Mouse (Mus musculus): ENCODE results near the gene Faap24. TPM values are rescaled to one million over a fixed set of nuclear protein-coding genes. Genes with fewer than 3 reads are reported as not detected.

The Faap24 gene
- polyA plus RNA-seq, 1 experiment from 2014 or later = 20.1 TPM

- Histone ChIP-seq H3K27me3 (ENCODE audit: control insufficient read depth, insufficient read depth, low read length) (no peaks in the 10 kb centered on the region), H3K9ac (replicated peaks; ENCODE audit: low read length) (no peak overlapping the region), H3K4me2 (ENCODE audit: low read depth, low read length) (no peak overlapping the region), H3K4me1 (ENCODE audit: control insufficient read depth, insufficient read depth, low read length) (no peaks in the 10 kb centered on the region), H3K27ac (replicated peaks; ENCODE audit: low read depth, low read length) (no peak overlapping the region), H3K9me3 (replicated peaks; ENCODE audit: control insufficient read depth, low read length) (no peaks in the 10 kb centered on the region), H3K4me3 (ENCODE audit: low read depth, low read length) (no peak overlapping the region), H3K36me3 (replicated peaks; ENCODE audit: control insufficient read depth, insufficient read depth, low read depth, low read length) (no peaks in the 10 kb centered on the region)
- WGBS = 89% methylated on average over 9 of the region's 9 CpGs
- ATAC-seq (replicated peaks; ENCODE audit: insufficient number of reproducible peaks, low FRiP score, low TSS enrichment, low read depth) (no peak), DNase-seq (ENCODE audit: low spot score) (no peak)
Measured at GRCm38 (mm10) chr7:35376623-35377022, 20.0 kb downstream of the Faap24 start.

GRCm38 (mm10) chr7:35374265-35374664, 22.4 kb downstream of the Faap24 start:
- Histone ChIP-seq H3K27ac (replicated peaks; ENCODE audit: low read depth, low read length) (no peak overlapping the region), H3K36me3 (replicated peaks; ENCODE audit: control insufficient read depth, insufficient read depth, low read depth, low read length) (no peaks in the 10 kb centered on the region), H3K4me1 (ENCODE audit: control insufficient read depth, insufficient read depth, low read length) (no peaks in the 10 kb centered on the region), H3K9ac (replicated peaks; ENCODE audit: low read length) (no peak overlapping the region), H3K9me3 (replicated peaks; ENCODE audit: control insufficient read depth, low read length) (no peaks in the 10 kb centered on the region), H3K4me2 (ENCODE audit: low read depth, low read length) (no peak overlapping the region), H3K4me3 (ENCODE audit: low read depth, low read length) (no peak overlapping the region), H3K27me3 (ENCODE audit: control insufficient read depth, insufficient read depth, low read length) (no peaks in the 10 kb centered on the region)
- ATAC-seq (replicated peaks; ENCODE audit: insufficient number of reproducible peaks, low FRiP score, low TSS enrichment, low read depth) (no peak), DNase-seq (ENCODE audit: low spot score) (no peak)
- 89% methylated on average over 7 of the region's 7 CpGs for WGBS

- ATAC-seq (replicated peaks; ENCODE audit: insufficient number of reproducible peaks, low FRiP score, low TSS enrichment, low read depth) = no peak
- Histone ChIP-seq H3K27me3 (ENCODE audit: control insufficient read depth, insufficient read depth, low read length) (no peaks in the 10 kb centered on the region), H3K4me3 (ENCODE audit: low read depth, low read length) (no peak overlapping the region), H3K4me2 (ENCODE audit: low read depth, low read length) (no peak overlapping the region), H3K27ac (replicated peaks; ENCODE audit: low read depth, low read length) (no peak overlapping the region), H3K9ac (replicated peaks; ENCODE audit: low read length) (no peak overlapping the region), H3K9me3 (replicated peaks; ENCODE audit: control insufficient read depth, low read length) (no peaks in the 10 kb centered on the region), H3K36me3 (replicated peaks; ENCODE audit: control insufficient read depth, insufficient read depth, low read depth, low read length) (no peaks in the 10 kb centered on the region), H3K4me1 (ENCODE audit: control insufficient read depth, insufficient read depth, low read length) (no peaks in the 10 kb centered on the region)
- 67% methylated on average over 16 of the region's 16 CpGs for WGBS
- no peak for DNase-seq (ENCODE audit: low spot score)
Measured at GRCm38 (mm10) chr7:35373146-35373989, 23.3 kb downstream of the Faap24 start.

- Histone ChIP-seq H3K4me3 (ENCODE audit: low read depth, low read length) (no peak overlapping the region), H3K4me2 (ENCODE audit: low read depth, low read length) (no peak overlapping the region), H3K9me3 (replicated peaks; ENCODE audit: control insufficient read depth, low read length) (no peaks in the 10 kb centered on the region), H3K27ac (replicated peaks; ENCODE audit: low read depth, low read length) (no peak overlapping the region), H3K36me3 (replicated peaks; ENCODE audit: control insufficient read depth, insufficient read depth, low read depth, low read length) (no peaks in the 10 kb centered on the region), H3K9ac (replicated peaks; ENCODE audit: low read length) (no peak overlapping the region), H3K4me1 (ENCODE audit: control insufficient read depth, insufficient read depth, low read length) (no peaks in the 10 kb centered on the region), H3K27me3 (ENCODE audit: control insufficient read depth, insufficient read depth, low read length) (no peaks in the 10 kb centered on the region)
- no peak for ATAC-seq (replicated peaks; ENCODE audit: insufficient number of reproducible peaks, low FRiP score, low TSS enrichment, low read depth)
- 93% methylated on average over 14 of the region's 14 CpGs for WGBS
- no peak for DNase-seq (ENCODE audit: low spot score)
Measured at GRCm38 (mm10) chr7:35372483-35373017, 24.1 kb downstream of the Faap24 start.

- no peak overlapping the region for H3K4me3 ChIP-seq (ENCODE audit: low read depth, low read length)
Measured at GRCm38 (mm10) chr7:35371096-35371495, 25.5 kb downstream of the Faap24 start.

GRCm38 (mm10) chr7:35365161-35365910, 31.3 kb downstream of the Faap24 start:
- Histone ChIP-seq H3K27me3 (ENCODE audit: control insufficient read depth, insufficient read depth, low read length) (no peaks in the 10 kb centered on the region), H3K4me2 (ENCODE audit: low read depth, low read length) (no peak overlapping the region), H3K27ac (replicated peaks; ENCODE audit: low read depth, low read length) (no peak overlapping the region), H3K9ac (replicated peaks; ENCODE audit: low read length) (no peak overlapping the region), H3K4me1 (ENCODE audit: control insufficient read depth, insufficient read depth, low read length) (no peaks in the 10 kb centered on the region), H3K4me3 (ENCODE audit: low read depth, low read length) (no peak overlapping the region), H3K36me3 (replicated peaks; ENCODE audit: control insufficient read depth, insufficient read depth, low read depth, low read length) (no peaks in the 10 kb centered on the region), H3K9me3 (replicated peaks; ENCODE audit: control insufficient read depth, low read length) (no peaks in the 10 kb centered on the region)
- DNase-seq (ENCODE audit: low spot score) (peak; percentile 43), ATAC-seq (replicated peaks; ENCODE audit: insufficient number of reproducible peaks, low FRiP score, low TSS enrichment, low read depth) (no peak)
- WGBS = 53% methylated on average over 12 of the region's 12 CpGs

More at GRCm38 (mm10) chr7:35371096-35371495, 25.5 kb downstream of the Faap24 start:
- DNase-seq (ENCODE audit: low spot score) (no peak), ATAC-seq (replicated peaks; ENCODE audit: insufficient number of reproducible peaks, low FRiP score, low TSS enrichment, low read depth) (no peak; the same call in 1 of the 2 replicates)
- H3K4me1 ChIP-seq (ENCODE audit: control insufficient read depth, insufficient read depth, low read length) = no peaks in the 10 kb centered on the region
- H3K27me3 ChIP-seq (ENCODE audit: control insufficient read depth, insufficient read depth, low read length) = no peaks in the 10 kb centered on the region
- no peak overlapping the region for H3K9ac ChIP-seq (replicated peaks; ENCODE audit: low read length)
- H3K36me3 ChIP-seq (replicated peaks; ENCODE audit: control insufficient read depth, insufficient read depth, low read depth, low read length) = no peaks in the 10 kb centered on the region
- WGBS = 36% methylated on average over 14 of the region's 14 CpGs
- no peak overlapping the region for H3K4me2 ChIP-seq (ENCODE audit: low read depth, low read length)
- no peak overlapping the region for H3K27ac ChIP-seq (replicated peaks; ENCODE audit: low read depth, low read length)
- no peaks in the 10 kb centered on the region for H3K9me3 ChIP-seq (replicated peaks; ENCODE audit: control insufficient read depth, low read length)

GRCm38 (mm10) chr7:35362868-35363267, 33.8 kb downstream of the Faap24 start:
- Histone ChIP-seq H3K27ac (replicated peaks; ENCODE audit: low read depth, low read length) (no peak overlapping the region), H3K4me3 (ENCODE audit: low read depth, low read length) (no peak overlapping the region), H3K9me3 (replicated peaks; ENCODE audit: control insufficient read depth, low read length) (no peaks in the 10 kb centered on the region), H3K4me1 (ENCODE audit: control insufficient read depth, insufficient read depth, low read length) (no peaks in the 10 kb centered on the region), H3K36me3 (replicated peaks; ENCODE audit: control insufficient read depth, insufficient read depth, low read depth, low read length) (no peaks in the 10 kb centered on the region), H3K4me2 (ENCODE audit: low read depth, low read length) (no peak overlapping the region), H3K27me3 (ENCODE audit: control insufficient read depth, insufficient read depth, low read length) (no peaks in the 10 kb centered on the region), H3K9ac (replicated peaks; ENCODE audit: low read length) (no peak overlapping the region)
- WGBS = 51% methylated on average over 5 of the region's 5 CpGs
- ATAC-seq (replicated peaks; ENCODE audit: insufficient number of reproducible peaks, low FRiP score, low TSS enrichment, low read depth) (no peak), DNase-seq (ENCODE audit: low spot score) (no peak)

GRCm38 (mm10) chr7:35362253-35362652, 34.4 kb downstream of the Faap24 start:
- Histone ChIP-seq H3K27me3 (ENCODE audit: control insufficient read depth, insufficient read depth, low read length) (no peaks in the 10 kb centered on the region), H3K36me3 (replicated peaks; ENCODE audit: control insufficient read depth, insufficient read depth, low read depth, low read length) (no peaks in the 10 kb centered on the region), H3K4me3 (ENCODE audit: low read depth, low read length) (no peak overlapping the region), H3K4me1 (ENCODE audit: control insufficient read depth, insufficient read depth, low read length) (no peaks in the 10 kb centered on the region), H3K9ac (replicated peaks; ENCODE audit: low read length) (no peak overlapping the region; the same call in 1 of the 2 replicates), H3K4me2 (ENCODE audit: low read depth, low read length) (no peak overlapping the region), H3K9me3 (replicated peaks; ENCODE audit: control insufficient read depth, low read length) (no peaks in the 10 kb centered on the region), H3K27ac (replicated peaks; ENCODE audit: low read depth, low read length) (no peak overlapping the region)
- WGBS = 66% methylated on average over 5 of the region's 5 CpGs
- ATAC-seq (replicated peaks; ENCODE audit: insufficient number of reproducible peaks, low FRiP score, low TSS enrichment, low read depth) (no peak), DNase-seq (ENCODE audit: low spot score) (no peak)
